Mouse (Mus musculus) bone marrow, adult 2 months (tissue): ENCODE data around the gene Dctpp1.
A peak's percentile ranks its signal among the peaks of the same experiment; 100 is the strongest.

ENCODE experiments used
- CTCF ChIP-seq: fragments of 200-500 bp; IDR thresholded peaks from 2 replicates; pipeline ENCODE4 v1.5.1; 2011; ENCODE audit warnings: low read length, control low read depth; ENCODE audit not compliant: control insufficient read depth, insufficient read depth
- POLR2A ChIP-seq: fragments of 200-500 bp; IDR thresholded peaks from 2 replicates; pipeline ENCODE4 v1.6.1; 2011; ENCODE audit warnings: low read depth, mild to moderate bottlenecking, control low read depth, low read length, borderline replicate concordance; ENCODE audit not compliant: control insufficient read depth

- TF ChIP-seq CTCF (no peak), POLR2A (peak; percentile 13; the same call in 1 of the 2 replicates)
Observed at GRCm38 (mm10) chr7:127207374-127208294, 52.9 kb downstream of the Dctpp1 start.
